Mouse (Mus musculus): ENCODE measurements around the gene Sde2.

GRCm38 (mm10) chr1:180837186-180837585 is 13.7 kb upstream of the Sde2 start:
- no peak for TF ChIP-seq CTCF (IDR thresholded peaks at IDR 0.05; ENCODE audit: low read depth, low read length)
- TF ChIP-seq GATA1 (IDR thresholded peaks at IDR 0.05; ENCODE audit: borderline replicate concordance, low read length): no peak
- no peak for TF ChIP-seq POLR2AphosphoS5 (IDR thresholded peaks at IDR 0.05; ENCODE audit: insufficient replicate concordance, low read depth, low read length)
- no peak for TF ChIP-seq GATA2 (IDR thresholded peaks at IDR 0.05; ENCODE audit: borderline replicate concordance, low read depth, low read length)
